Mouse (Mus musculus) liver, embryonic 11.5 days (tissue): ENCODE results near the gene Dock4. TPM values are rescaled to one million over a fixed set of nuclear protein-coding genes. Genes with fewer than 3 reads are reported as not detected.
A peak's percentile ranks its signal among the peaks of the same experiment; 100 is the strongest.

Experiments used
- ATAC-seq: fragments of 200-750 bp; cut with Nextera tagmentation; replicated peaks from 2 replicates; pipeline ENCODE4 v1.8.0; 2017; ENCODE audit warnings: moderate number of reproducible peaks, mild to moderate bottlenecking, moderate TSS enrichment, moderate library complexity; ENCODE audit not compliant: low FRiP score
- DNase-seq: peaks from one replicate; pipeline ENCODE4 v3.0.0-alpha.2; 2017; ENCODE audit warnings: low spot score
- H3K27ac ChIP-seq: fragments of 300-500 bp; sonication (generic); 2 replicates; pipeline ENCODE4 v1.5.1; 2014; ENCODE audit warnings: mild to moderate bottlenecking, low read depth, low read length, control low read depth
- H3K27me3 ChIP-seq: fragments of 300-500 bp; sonication (generic); replicated peaks from 2 replicates; pipeline ENCODE4 v1.6.1; 2014; ENCODE audit warnings: low read length, mixed read lengths; ENCODE audit not compliant: control insufficient read depth, insufficient read depth
- H3K36me3 ChIP-seq: fragments of 300-500 bp; sonication (generic); 2 replicates; pipeline ENCODE4 v1.6.1; 2014; ENCODE audit warnings: mild to moderate bottlenecking, low read length, moderate library complexity, mixed read lengths; ENCODE audit not compliant: control insufficient read depth, insufficient read depth
- H3K4me1 ChIP-seq: fragments of 300-500 bp; sonication (generic); replicated peaks from 2 replicates; pipeline ENCODE4 v1.6.1; 2014; ENCODE audit warnings: low read length, mixed read lengths; ENCODE audit not compliant: control insufficient read depth, insufficient read depth
- H3K4me2 ChIP-seq: fragments of 300-500 bp; sonication (generic); 2 replicates; pipeline ENCODE4 v1.6.1; 2014; ENCODE audit warnings: mild to moderate bottlenecking, control low read depth, moderate library complexity
- H3K4me3 ChIP-seq: fragments of 300-500 bp; sonication (generic); 2 replicates; pipeline ENCODE4 v1.5.1; 2014; ENCODE audit warnings: low read depth, low read length, control low read depth
- H3K9ac ChIP-seq: fragments of 300-500 bp; sonication (generic); 2 replicates; pipeline ENCODE4 v1.6.1; 2014; ENCODE audit warnings: low read depth, low read length, control low read depth
- H3K9me3 ChIP-seq: fragments of 300-500 bp; sonication (generic); 2 replicates; pipeline ENCODE4 v1.6.1; 2016; ENCODE audit warnings: low read length, inconsistent platforms, mixed read lengths; ENCODE audit not compliant: control insufficient read depth
- WGBS: fragments of 180-500 bp; shearing (Covaris S2); extraction: QIAGEN DNeasy Blood & Tissue Kit; methylation state at CpG from one replicate; pipeline ENCODE4 v1.1.7; 2014; 5-methylcytosine and 5-hydroxymethylcytosine counted together
- polyA plus RNA-seq: library from polyadenylated mRNA; unstranded; fragments of >200 nt; fragmentation: Nextera tagmentation; extraction: Ambion mirVana; gene quantifications from 2 replicates; pipeline ENCODE4 v1.2.1, GENCODE M21; 2014

The Dock4 gene
- 4.4 and 4.9 TPM in 2 replicates for polyA plus RNA-seq

DNA sequence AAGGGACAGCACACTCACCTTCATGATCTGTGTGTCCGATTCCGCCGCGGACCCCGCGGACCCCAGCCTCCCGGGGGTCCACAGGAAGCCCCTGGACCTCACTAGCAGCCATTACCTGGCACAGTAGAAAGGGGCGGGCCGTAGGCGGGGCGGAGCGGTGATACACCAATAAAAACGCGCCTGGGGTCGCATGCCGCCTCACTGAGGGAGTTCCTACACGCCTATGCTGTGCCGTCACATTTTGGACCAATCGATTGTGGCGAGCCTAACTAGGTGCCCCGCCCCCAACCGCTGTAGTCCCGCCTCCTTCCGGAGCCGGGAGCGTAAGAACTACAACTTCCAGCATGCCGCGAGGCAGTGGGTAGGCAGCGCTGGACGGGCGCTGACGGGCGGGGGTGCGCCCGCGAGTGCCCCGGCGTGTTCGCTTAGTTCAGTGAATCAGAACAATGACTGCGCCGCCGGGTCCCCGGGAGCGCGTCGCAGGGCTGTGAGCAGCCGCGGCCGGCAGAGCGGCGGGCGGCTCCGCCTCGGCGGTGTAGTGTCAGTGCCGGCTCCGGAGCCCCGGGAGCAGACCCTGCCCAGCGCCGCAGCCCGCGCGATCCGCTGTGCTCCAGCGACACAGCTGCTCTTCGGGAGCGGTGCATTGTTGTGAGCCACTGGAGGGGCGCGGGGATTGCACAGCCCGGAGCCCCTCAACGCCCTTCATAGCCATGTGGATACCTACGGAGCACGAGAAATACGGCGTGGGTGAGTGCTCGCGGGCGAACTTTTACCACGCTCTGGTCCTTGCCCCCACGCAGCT, at the start of gene Dock4, which contains the start of gene Zfp277:
Gene Dock4, plus strand, starts transcription at position 305 of the 802 bp plus-strand sequence.
Gene Zfp277, minus strand, starts transcription at position 255 of the 802 bp plus-strand sequence.
- Histone ChIP-seq H3K4me3 (peak within 1 kb of the TSS; percentile 76), H3K27me3 (peaks cover 17% of the 10 kb centered on the region), H3K4me2 (peak within 1 kb of the TSS; percentile 85), H3K36me3 (no peaks in the 10 kb centered on the region), H3K9ac (peak within 1 kb of the TSS; percentile 69), H3K4me1 (peaks cover 4% of the 10 kb centered on the region), H3K27ac (0 out of 2 replicates have a peak within 1 kb of the TSS, but pooled peaks have one; percentile 32), H3K9me3 (no peaks in the 10 kb centered on the region)
- ATAC-seq (peak; percentile 99), DNase-seq (peak; percentile 97)
- WGBS: 0% methylated on average over 80 of the region's 80 CpGs

DNA sequence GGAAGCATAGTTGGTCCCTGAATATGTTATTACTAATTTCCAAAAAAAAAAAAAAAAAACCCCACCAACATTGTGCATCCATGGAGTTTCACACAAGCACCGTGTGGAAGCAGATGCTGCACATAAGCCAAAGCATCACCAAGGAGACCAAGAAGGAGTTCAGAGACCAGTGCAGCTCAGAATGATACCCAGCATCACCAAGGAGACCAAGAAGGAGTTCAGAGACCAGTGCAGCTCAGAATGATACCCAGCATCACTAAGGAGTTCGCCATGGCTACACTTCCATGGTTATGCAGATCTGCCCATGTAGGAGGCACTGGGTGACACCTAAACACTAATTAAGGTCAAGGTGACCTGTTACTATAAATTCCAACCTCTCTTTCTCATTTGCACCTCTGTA, 46.8 kb upstream of the Dock4 start:
- Histone ChIP-seq H3K9ac (no peak overlapping the region), H3K4me2 (no peak overlapping the region), H3K27ac (no peak overlapping the region), H3K36me3 (no peaks in the 10 kb centered on the region), H3K4me1 (no peaks in the 10 kb centered on the region), H3K4me3 (no peak overlapping the region), H3K9me3 (peaks cover 2% of the 10 kb centered on the region; the same call in 1 of the 2 replicates), H3K27me3 (no peaks in the 10 kb centered on the region)
- no peak for DNase-seq
- ATAC-seq: no peak
- WGBS: 88% methylated on average over 2 of the region's 2 CpGs

DNA sequence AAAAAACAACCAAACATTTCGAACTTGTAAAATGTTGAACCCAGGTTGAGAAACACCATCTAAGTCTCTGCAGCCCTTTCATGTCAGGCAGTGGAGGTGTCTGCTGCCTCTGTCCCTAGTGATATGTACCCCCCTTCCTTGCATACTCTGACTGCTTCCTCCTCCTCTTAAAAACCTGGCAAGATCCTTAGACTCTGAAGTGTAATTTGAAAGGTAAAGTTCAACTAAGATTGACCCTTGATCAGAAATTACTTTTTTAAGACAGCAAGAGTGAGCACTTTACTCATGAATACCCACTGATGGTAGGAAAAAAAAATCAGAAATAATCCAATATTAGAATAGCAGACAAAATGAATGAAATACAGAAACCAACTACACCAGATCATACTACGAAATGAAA, 46.4 kb upstream of the Dock4 start:
- 84% methylated on average over 2 of the region's 2 CpGs for WGBS
- H3K36me3 ChIP-seq: no peaks in the 10 kb centered on the region
- ATAC-seq (no peak), DNase-seq (no peak)
- no peak overlapping the region for H3K4me3 ChIP-seq
- H3K27ac ChIP-seq: no peak overlapping the region
- H3K4me1 ChIP-seq: no peaks in the 10 kb centered on the region
- H3K9ac ChIP-seq: no peak overlapping the region
- no peaks in the 10 kb centered on the region for H3K27me3 ChIP-seq
- no peak overlapping the region for H3K4me2 ChIP-seq
- H3K9me3 ChIP-seq: peaks cover 2% of the 10 kb centered on the region; the same call in 1 of the 2 replicates

DNA sequence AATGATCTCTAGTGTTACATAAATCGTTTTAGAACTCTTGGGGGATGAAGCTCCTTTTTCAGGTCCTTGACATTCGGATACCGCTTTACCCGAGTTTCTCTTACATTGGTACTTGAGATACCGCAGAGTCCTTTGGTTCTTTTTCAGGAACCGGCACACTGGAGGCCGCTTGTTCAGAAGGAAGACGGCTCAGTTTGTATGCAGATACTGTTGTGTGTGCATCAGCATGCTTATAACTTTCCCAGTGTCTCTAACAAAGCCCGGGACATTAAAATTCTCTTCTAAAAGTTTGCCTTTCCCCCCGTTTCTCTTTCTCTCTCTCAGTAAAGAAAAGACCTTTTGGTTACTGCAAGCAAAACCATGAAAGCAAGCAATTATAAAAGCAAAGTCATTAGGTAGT, 45.9 kb upstream of the Dock4 start:
- 91% methylated on average over 10 of the region's 10 CpGs for WGBS
- H3K27ac ChIP-seq: no peak overlapping the region
- no peaks in the 10 kb centered on the region for H3K27me3 ChIP-seq
- no peaks in the 10 kb centered on the region for H3K36me3 ChIP-seq
- H3K9ac ChIP-seq: no peak overlapping the region
- no peak overlapping the region for H3K4me2 ChIP-seq
- no peak overlapping the region for H3K4me3 ChIP-seq
- H3K9me3 ChIP-seq: peaks cover 2% of the 10 kb centered on the region; the same call in 1 of the 2 replicates
- DNase-seq (no peak), ATAC-seq (no peak)
- H3K4me1 ChIP-seq: no peaks in the 10 kb centered on the region

DNA sequence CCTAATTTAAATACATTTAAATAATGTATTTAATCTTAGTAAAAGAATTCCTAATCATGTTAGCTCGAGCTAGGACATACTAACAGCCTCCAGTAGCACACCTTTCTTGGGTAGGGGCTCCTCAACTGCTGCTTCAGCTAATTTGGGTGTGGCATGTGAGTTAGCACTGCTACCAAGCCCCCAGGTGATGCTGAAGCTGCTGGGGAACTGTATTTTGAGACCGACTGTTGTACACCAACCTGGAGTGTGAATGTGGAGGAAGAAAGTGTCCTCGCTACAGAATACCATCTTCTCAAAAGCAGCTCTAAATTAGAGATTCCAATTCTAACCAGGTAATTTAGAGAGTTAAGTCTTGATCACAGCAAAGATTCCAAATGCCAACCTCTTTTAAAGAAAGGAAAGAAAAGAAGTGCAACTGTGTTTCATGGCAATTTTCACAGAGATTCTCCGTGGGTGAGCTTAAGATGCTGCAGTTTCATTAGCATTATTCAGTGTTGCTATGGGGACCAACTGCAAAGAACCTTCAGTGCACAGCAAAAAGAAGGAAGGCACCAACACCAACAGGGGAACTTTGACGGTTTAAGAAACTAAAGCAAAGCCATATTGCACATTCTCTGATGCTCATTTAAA, 31.0 kb upstream of the Dock4 start:
- no peak overlapping the region for H3K9ac ChIP-seq
- ATAC-seq: no peak
- WGBS: 69% methylated on average over 5 of the region's 5 CpGs

DNA sequence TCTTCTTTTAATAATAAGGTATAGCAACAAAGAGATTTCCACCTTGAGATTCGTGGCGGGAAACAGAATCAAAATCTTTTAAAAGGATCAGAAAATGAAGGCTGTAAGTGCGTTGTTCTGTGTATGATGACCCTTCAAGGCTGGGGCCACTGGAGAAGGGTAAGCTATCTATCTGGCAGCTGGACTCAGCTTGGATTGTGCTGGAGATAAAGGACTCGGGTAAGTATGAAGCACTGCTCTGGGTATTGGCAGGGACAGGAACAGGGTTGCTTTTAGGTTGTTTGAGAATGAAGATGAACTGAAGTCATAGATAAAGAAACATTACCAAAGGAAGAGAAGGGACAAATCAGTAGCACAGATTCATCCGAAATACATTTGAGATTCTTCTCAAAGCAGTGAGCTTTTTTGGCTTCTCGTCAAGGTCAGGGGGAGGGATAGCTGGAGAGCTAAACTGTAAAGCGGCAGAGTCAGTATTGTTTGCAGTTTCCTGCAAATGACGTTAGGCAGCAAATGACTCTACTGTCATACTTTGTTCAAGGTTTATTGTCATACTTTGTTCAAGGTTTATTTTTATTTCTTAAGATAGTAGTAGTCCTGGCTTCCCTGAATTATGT, 30.3 kb upstream of the Dock4 start:
- Histone ChIP-seq H3K4me1 (no peaks in the 10 kb centered on the region), H3K9me3 (no peaks in the 10 kb centered on the region)

More for the DNA sequence above, 31.0 kb upstream of the Dock4 start:
- H3K4me2 ChIP-seq: no peak overlapping the region
- no peaks in the 10 kb centered on the region for H3K4me1 ChIP-seq
- H3K4me3 ChIP-seq: no peak overlapping the region
- H3K9me3 ChIP-seq: no peaks in the 10 kb centered on the region
- H3K27me3 ChIP-seq: no peaks in the 10 kb centered on the region
- no peak for DNase-seq
- no peaks in the 10 kb centered on the region for H3K36me3 ChIP-seq
- H3K27ac ChIP-seq: no peak overlapping the region

DNA sequence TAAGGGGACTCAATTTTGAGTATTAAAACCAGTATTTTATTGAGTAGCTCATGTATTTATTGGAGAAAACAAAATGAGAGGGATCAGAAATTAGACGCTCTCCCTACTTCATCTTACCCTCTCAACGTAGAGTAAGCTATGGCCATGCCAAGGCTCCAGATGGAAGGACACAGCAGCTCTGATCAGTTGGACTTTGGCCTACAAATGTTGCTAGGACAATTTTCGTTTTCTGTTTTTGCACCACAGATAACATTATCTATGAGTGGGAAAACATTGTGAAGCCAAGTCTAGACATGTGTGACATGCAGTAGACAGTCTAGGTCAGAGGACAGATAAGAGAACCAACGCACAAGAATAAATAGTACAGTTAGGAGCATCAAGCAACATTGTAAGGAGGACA, 28.5 kb upstream of the Dock4 start:
- Histone ChIP-seq H3K4me2 (no peak overlapping the region), H3K27me3 (no peaks in the 10 kb centered on the region), H3K9ac (no peak overlapping the region), H3K9me3 (no peaks in the 10 kb centered on the region), H3K4me1 (no peaks in the 10 kb centered on the region; the same call in 1 of the 2 replicates), H3K36me3 (no peaks in the 10 kb centered on the region), H3K27ac (no peak overlapping the region), H3K4me3 (no peak overlapping the region)
- ATAC-seq: no peak
- DNase-seq: no peak
- WGBS: 64% methylated on average over 4 of the region's 4 CpGs

More for the DNA sequence above, 30.3 kb upstream of the Dock4 start:
- WGBS: 71% methylated on average over 8 of the region's 8 CpGs
- H3K27me3 ChIP-seq: no peaks in the 10 kb centered on the region
- H3K9ac ChIP-seq: no peak overlapping the region
- no peak overlapping the region for H3K4me3 ChIP-seq
- H3K27ac ChIP-seq: no peak overlapping the region
- ATAC-seq (no peak), DNase-seq (no peak)
- no peaks in the 10 kb centered on the region for H3K36me3 ChIP-seq
- H3K4me2 ChIP-seq: no peak overlapping the region

DNA sequence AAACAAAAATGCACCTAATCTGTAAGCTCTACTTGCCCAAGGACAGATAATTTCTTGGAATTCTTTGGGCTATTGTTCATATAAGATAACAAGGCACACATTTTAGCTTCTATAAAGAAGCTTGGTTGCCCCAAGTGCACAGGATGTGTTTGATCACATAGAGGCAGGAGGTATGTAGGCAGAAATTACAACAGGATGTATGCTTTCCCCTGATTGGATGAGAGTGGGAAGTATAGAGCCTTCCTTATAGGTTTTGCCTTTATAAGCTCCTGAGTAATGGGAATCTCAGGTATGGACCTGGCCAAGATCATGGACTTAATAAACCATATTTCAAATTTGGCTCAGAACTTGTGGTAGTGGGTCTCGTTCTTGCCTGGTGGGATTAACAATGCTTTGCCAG, 20.8 kb upstream of the Dock4 start:
- Histone ChIP-seq H3K4me2 (no peak overlapping the region), H3K9me3 (no peaks in the 10 kb centered on the region), H3K27ac (no peak overlapping the region), H3K4me1 (peaks cover 2% of the 10 kb centered on the region; the same call in 1 of the 2 replicates), H3K27me3 (no peaks in the 10 kb centered on the region), H3K4me3 (no peak overlapping the region), H3K36me3 (no peaks in the 10 kb centered on the region), H3K9ac (no peak overlapping the region)
- 89% methylated on average over 1 of the region's 1 CpGs for whole genome bisulfite sequencing
- ATAC-seq (no peak), DNase-seq (no peak)
